In genomic region chr9:43863609-43864397, GRCm38 (mm10) we compare ENCODE assay signal across 9 mouse cellular contexts.
DNase-seq lines count a peak whose midpoint lies in the region; ATAC-seq lines count a peak whose summit lies in the region.
"Had no signal": no experiment of that assay in that cellular context is flagged by ENCODE, and none has a peak within 500 bp of the region (broad histone marks: within the 10 kb centered on the region; RNA-seq: fewer than 3 reads in every experiment).

No protein-coding gene starts in this region.

- no peaks in the 10 kb centered on the region for H3K36me3 ChIP-seq in heart, embryonic 14.5 days (ENCODE audit: control insufficient read depth, insufficient read depth, low read length)
- no peaks in the 10 kb centered on the region for H3K36me3 ChIP-seq in kidney, embryonic 16.5 days (ENCODE audit: insufficient read depth, low read length)
- no peaks in the 10 kb centered on the region for H3K36me3 ChIP-seq in stomach, embryonic 16.5 days (ENCODE audit: control insufficient read depth, insufficient read depth, low read length)

- peak overlapping the region; percentile 20 to 23 for H3K4me3 ChIP-seq in heart, embryonic 14.5 days (ENCODE audit: control insufficient read depth in 1 of 2, insufficient read depth in 1 of 2, low read depth in 1 of 2, low read length in 2 of 2)
- H3K4me3 ChIP-seq in kidney, embryonic 16.5 days (ENCODE audit: low read length): peak overlapping the region; percentile 21
- 0 out of 2 replicates have a peak overlapping the region, but pooled peaks have one; percentile 0 for H3K4me3 ChIP-seq in stomach, embryonic 16.5 days (replicated peaks; ENCODE audit: low read length)

- no peak overlapping the region for H3K27ac ChIP-seq in heart, embryonic 14.5 days (replicated peaks in 1 of 2; ENCODE audit: control insufficient read depth in 1 of 2, insufficient read depth in 1 of 2, low read depth in 2 of 2, low read length in 2 of 2)
- no peak overlapping the region for H3K27ac ChIP-seq in kidney, embryonic 16.5 days (ENCODE audit: low read length)
- H3K27ac ChIP-seq in stomach, embryonic 16.5 days (ENCODE audit: low read length): no peak overlapping the region

- no peak overlapping the region for H3K9ac ChIP-seq in heart, embryonic 14.5 days (ENCODE audit: low read length)
- H3K9ac ChIP-seq in kidney, embryonic 16.5 days (replicated peaks; ENCODE audit: low read length): no peak overlapping the region
- no peak overlapping the region for H3K9ac ChIP-seq in stomach, embryonic 16.5 days (ENCODE audit: low read length)

- no peaks in the 10 kb centered on the region for H3K9me3 ChIP-seq in heart, embryonic 14.5 days (ENCODE audit: control insufficient read depth, low read length)
- H3K9me3 ChIP-seq in kidney, embryonic 16.5 days (ENCODE audit: low read length): no peaks in the 10 kb centered on the region
- no peaks in the 10 kb centered on the region for H3K9me3 ChIP-seq in stomach, embryonic 16.5 days (replicated peaks; ENCODE audit: control insufficient read depth, low read length)

- DNase-seq in layer of hippocampus, adult 11-12 months (ENCODE audit: low spot score): peak; percentile 20
- no peak for DNase-seq in layer of hippocampus, adult 8-10 months (ENCODE audit: low spot score in 2 of 2)
- peak; percentile 48 for DNase-seq in embryo, embryonic 9.5 days (ENCODE audit: extremely low spot score)
- DNase-seq in lung, postnatal 25 days (ENCODE audit: low spot score): peak; percentile 9
- no peak for DNase-seq in left cerebral cortex, adult 8-10 months (ENCODE audit: low spot score in 2 of 2)

- peak; percentile 50 for ATAC-seq in heart, embryonic 14.5 days (ENCODE audit: insufficient number of reproducible peaks, insufficient read depth, low FRiP score, low read depth)
- ATAC-seq in kidney, embryonic 16.5 days (ENCODE audit: low FRiP score, low TSS enrichment): peak; percentile 90
- ATAC-seq in stomach, embryonic 16.5 days (ENCODE audit: insufficient read depth, low FRiP score): no peak; the same call in 1 of the 2 replicates
- ATAC-seq: Patski had no signal

- H3K27me3 ChIP-seq in heart, embryonic 14.5 days (ENCODE audit: control insufficient read depth, insufficient read depth, low read length): peaks cover 19% of the 10 kb centered on the region
- H3K27me3 ChIP-seq in kidney, embryonic 16.5 days (ENCODE audit: insufficient read depth, low read length): peaks cover 45% of the 10 kb centered on the region
- peaks cover 21% of the 10 kb centered on the region for H3K27me3 ChIP-seq in stomach, embryonic 16.5 days (ENCODE audit: control insufficient read depth, insufficient read depth, low read length)
- H3K27me3 ChIP-seq: Patski had no signal

- 2% methylated on average over 30 of the region's 30 CpGs for WGBS in heart, embryonic 14.5 days
- WGBS in kidney, embryonic 16.5 days: 3% methylated on average over 30 of the region's 30 CpGs
- 5% methylated on average over 30 of the region's 30 CpGs for WGBS in stomach, embryonic 16.5 days

- H3K4me2 ChIP-seq in heart, embryonic 14.5 days (ENCODE audit: low read length): peak overlapping the region; percentile 59
- peak overlapping the region; percentile 51 for H3K4me2 ChIP-seq in kidney, embryonic 16.5 days (replicated peaks; ENCODE audit: low read depth, low read length)
- H3K4me2 ChIP-seq in stomach, embryonic 16.5 days (ENCODE audit: low read depth, low read length): peak overlapping the region; percentile 25

- H3K4me1 ChIP-seq in heart, embryonic 14.5 days (ENCODE audit: control insufficient read depth in 2 of 2, insufficient read depth in 2 of 2, low read length in 2 of 2): peaks cover 4 to 12% of the 10 kb centered on the region in 2 experiments; a peak in 3 of 4 replicates
- peaks cover 10% of the 10 kb centered on the region for H3K4me1 ChIP-seq in kidney, embryonic 16.5 days (ENCODE audit: insufficient read depth, low read length)
- H3K4me1 ChIP-seq in stomach, embryonic 16.5 days (ENCODE audit: control insufficient read depth, insufficient read depth, low read length): peaks cover 6% of the 10 kb centered on the region; the same call in 1 of the 2 replicates

Comparison
In these comparisons a context has a peak if more than half of its experiments do, and no peak if none do; other contexts are left out.
1. DNase-seq: peak in layer of hippocampus, adult 11-12 months (single experiment), embryo, embryonic 9.5 days (single experiment) and lung, postnatal 25 days (single experiment); none in layer of hippocampus, adult 8-10 months (0 of 2) and left cerebral cortex, adult 8-10 months (0 of 2).
2. Peak in every context shown above with its lines, with median percentiles within 50 percentile points of each other: H3K4me2 ChIP-seq and H3K4me3 ChIP-seq.